Mouse (Mus musculus): ENCODE data around the gene Slc22a6. TPM values are rescaled to one million over a fixed set of nuclear protein-coding genes. Genes with fewer than 3 reads are reported as not detected.

Gene Slc22a6
- polyA plus RNA-seq, 1 experiment: not detected

DNA sequence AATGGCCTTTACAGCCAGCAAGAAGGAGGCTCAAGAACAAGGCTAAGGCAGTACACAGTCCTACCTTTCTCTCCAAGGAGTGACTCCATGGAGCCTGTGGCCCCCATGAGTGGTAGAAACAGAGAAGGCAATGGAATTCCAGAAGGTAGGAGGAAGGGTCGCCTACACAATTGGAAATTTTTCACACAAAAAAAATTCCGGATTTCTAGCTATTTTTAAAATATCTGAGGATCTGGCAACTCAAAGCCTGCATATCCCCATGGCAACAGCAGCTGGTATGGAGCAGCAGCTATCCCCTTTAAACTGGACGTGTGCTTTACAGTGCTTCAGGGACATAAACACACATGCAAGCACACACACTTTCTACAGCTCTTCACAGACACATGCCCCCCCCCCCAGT lies 31.5 kb upstream of the Slc22a6 start:
- Histone ChIP-seq H3K4me3 (replicated peaks; ENCODE audit: extremely low read depth, low read depth, low read length) (no peak overlapping the region), H3K4me1 (ENCODE audit: control insufficient read depth, insufficient read depth, low read length) (no peaks in the 10 kb centered on the region)
- no peak for TF ChIP-seq CTCF (IDR thresholded peaks at IDR 0.05; ENCODE audit: insufficient read depth, low read length)
- no peak for TF ChIP-seq POLR2A (IDR thresholded peaks at IDR 0.05; ENCODE audit: borderline replicate concordance, extremely low read depth, low read depth, low read length)
- DNase-seq: no peak
- 48% methylated on average over 3 of the region's 3 CpGs for WGBS

DNA sequence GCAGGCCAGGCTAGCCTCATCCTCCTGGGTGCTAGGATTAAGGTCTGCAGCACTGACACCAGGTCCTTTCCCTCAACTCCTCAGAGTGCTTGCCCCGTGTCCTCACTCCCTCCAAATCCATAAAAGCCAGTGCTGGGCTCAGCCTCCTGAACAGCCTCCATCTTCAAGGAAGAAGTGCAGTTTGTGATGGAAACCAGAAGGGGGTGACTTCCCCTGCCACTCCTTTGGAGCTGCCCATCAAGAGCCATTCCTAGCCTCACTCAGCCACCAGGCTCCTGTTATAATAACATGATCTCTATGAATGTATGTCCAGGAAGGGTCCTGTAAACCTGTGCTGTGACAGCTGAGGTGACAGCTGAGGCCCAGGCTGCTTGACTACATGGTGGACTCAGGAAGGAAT lies 30.5 kb upstream of the Slc22a6 start:
- Histone ChIP-seq H3K4me3 (replicated peaks; ENCODE audit: extremely low read depth, low read depth, low read length) (no peak overlapping the region), H3K4me1 (ENCODE audit: control insufficient read depth, insufficient read depth, low read length) (no peaks in the 10 kb centered on the region)
- no peak for DNase-seq
- 62% methylated on average over 1 of the region's 1 CpGs for WGBS
- TF ChIP-seq POLR2A (IDR thresholded peaks at IDR 0.05; ENCODE audit: borderline replicate concordance, extremely low read depth, low read depth, low read length) (no peak), CTCF (IDR thresholded peaks at IDR 0.05; ENCODE audit: insufficient read depth, low read length) (no peak)

DNA sequence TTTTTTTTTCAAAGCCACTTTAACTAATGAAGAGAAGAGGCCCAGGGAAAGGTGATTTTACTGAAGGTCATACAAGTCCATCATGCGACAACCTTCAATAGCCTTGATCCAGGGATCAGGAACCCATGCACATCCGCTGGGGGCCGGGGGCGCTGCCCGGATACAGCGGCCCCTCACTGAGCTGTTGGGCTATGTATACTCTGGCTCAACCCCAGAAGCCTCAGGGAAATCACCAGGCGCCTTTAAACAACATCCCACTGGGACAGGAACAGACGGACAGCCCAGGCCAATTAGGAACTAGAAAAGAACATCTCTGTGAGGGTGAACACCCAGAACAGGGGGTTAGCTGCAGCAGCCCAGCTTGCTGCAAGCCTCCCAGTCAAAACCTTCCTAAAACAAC lies 26.9 kb upstream of the Slc22a6 start, which contains the start of gene Slc22a8:
Gene Slc22a8 (plus strand): TSS at position 301 of the 400 bp plus-strand sequence.
- TF ChIP-seq POLR2A (IDR thresholded peaks at IDR 0.05; ENCODE audit: borderline replicate concordance, extremely low read depth, low read depth, low read length) (no peak), CTCF (IDR thresholded peaks at IDR 0.05; ENCODE audit: insufficient read depth, low read length) (no peak)
- Histone ChIP-seq H3K4me1 (ENCODE audit: control insufficient read depth, insufficient read depth, low read length) (no peaks in the 10 kb centered on the region), H3K4me3 (replicated peaks; ENCODE audit: extremely low read depth, low read depth, low read length) (no peak within 1 kb of the TSS)
- WGBS: 62% methylated on average over 8 of the region's 8 CpGs
- DNase-seq: no peak

DNA sequence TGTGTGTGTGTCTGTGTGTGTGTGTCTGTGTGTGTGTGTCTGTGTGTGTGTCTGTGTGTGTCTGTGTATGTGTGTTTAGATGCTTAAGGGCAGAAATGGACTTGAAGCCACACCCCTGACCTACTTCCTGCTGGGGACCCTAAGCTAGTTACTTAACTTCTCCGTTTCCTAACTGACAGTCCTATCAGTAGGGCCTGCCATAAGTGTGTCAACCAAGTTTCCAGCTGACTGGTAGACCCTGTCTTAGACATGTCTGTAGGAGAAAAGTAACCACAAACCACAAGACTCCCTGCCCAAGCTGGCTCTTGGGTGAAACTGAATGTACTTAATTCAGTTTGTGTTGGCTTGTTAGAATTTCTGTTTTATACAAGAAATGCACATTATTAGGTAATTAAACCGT lies 25.7 kb upstream of the Slc22a6 start:
- 53% methylated on average over 2 of the region's 2 CpGs for WGBS
- no peak for DNase-seq
- Histone ChIP-seq H3K4me3 (replicated peaks; ENCODE audit: extremely low read depth, low read depth, low read length) (no peak overlapping the region), H3K4me1 (ENCODE audit: control insufficient read depth, insufficient read depth, low read length) (no peaks in the 10 kb centered on the region)
- TF ChIP-seq POLR2A (IDR thresholded peaks at IDR 0.05; ENCODE audit: borderline replicate concordance, extremely low read depth, low read depth, low read length): no peak

DNA sequence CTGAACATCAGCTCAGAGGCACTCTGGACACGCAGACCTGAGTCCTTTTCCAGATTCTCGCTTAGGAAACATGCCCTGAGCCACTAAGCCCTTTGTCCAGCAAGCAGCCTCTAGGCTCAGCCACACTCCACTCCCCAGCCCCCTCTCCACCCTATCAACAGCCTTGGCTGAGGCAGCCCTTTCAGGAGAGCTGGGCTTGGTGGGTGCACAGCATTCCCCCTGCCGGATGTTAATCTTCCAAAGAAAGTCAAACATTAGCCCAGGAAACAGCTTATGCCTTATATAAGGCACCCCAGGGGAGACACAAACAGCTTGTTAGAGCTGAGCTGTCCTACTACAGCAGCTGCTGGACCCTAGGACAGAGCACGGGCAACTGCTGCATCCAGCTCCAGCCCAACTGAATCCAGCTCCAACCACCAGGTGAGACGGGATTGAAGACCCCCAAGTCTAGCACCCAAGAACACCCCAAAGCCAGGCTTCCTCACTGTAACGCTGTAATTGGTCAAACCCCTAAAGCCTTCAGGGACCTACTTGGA lies 24.9 kb upstream of the Slc22a6 start:
- H3K4me1 ChIP-seq (ENCODE audit: control insufficient read depth, insufficient read depth, low read length): no peaks in the 10 kb centered on the region
- no peak overlapping the region for H3K4me3 ChIP-seq (replicated peaks; ENCODE audit: extremely low read depth, low read depth, low read length)
- WGBS: 68% methylated on average over 6 of the region's 6 CpGs
- DNase-seq: no peak
- TF ChIP-seq POLR2A (IDR thresholded peaks at IDR 0.05; ENCODE audit: borderline replicate concordance, extremely low read depth, low read depth, low read length) (no peak), CTCF (IDR thresholded peaks at IDR 0.05; ENCODE audit: insufficient read depth, low read length) (no peak)

DNA sequence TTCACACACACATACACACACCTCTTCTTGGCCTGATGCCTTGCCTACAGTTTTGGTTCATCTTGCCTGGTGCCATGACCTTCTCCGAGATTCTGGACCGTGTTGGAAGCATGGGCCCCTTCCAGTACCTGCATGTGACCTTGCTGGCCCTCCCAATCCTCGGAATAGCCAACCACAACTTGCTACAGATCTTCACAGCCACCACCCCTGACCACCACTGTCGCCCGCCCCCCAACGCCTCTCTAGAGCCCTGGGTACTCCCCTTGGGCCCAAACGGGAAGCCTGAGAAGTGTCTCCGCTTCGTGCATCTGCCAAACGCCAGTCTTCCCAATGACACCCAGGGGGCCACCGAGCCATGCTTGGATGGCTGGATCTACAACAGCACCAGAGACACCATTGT lies 24.0 kb upstream of the Slc22a6 start:
- TF ChIP-seq CTCF (IDR thresholded peaks at IDR 0.05; ENCODE audit: insufficient read depth, low read length) (no peak), POLR2A (IDR thresholded peaks at IDR 0.05; ENCODE audit: borderline replicate concordance, extremely low read depth, low read depth, low read length) (no peak)
- Histone ChIP-seq H3K4me3 (replicated peaks; ENCODE audit: extremely low read depth, low read depth, low read length) (no peak overlapping the region), H3K4me1 (ENCODE audit: control insufficient read depth, insufficient read depth, low read length) (no peaks in the 10 kb centered on the region)
- WGBS: 83% methylated on average over 11 of the region's 11 CpGs
- no peak for DNase-seq

DNA sequence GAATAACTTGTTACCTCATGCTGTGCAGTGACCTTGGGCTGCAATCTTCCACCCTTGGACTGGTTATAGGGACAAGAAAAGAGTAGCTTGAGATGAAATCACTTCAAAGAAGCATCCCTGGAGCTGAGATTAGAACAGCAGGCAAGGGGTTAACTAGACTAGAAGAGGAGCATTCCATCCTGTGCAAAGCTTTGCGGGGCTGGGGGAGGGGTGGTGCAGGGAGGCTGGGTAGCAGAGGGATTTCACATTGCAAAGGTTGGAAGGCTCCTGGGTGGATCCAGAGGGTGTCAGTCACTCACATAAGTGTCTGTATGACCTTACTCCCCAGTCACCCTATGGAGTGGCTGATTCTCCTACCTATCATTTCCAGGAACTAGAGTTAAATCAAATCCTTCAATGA lies 23.3 kb upstream of the Slc22a6 start:
- 4% methylated on average over 1 of the region's 1 CpGs for WGBS
- no peak overlapping the region for H3K4me3 ChIP-seq (replicated peaks; ENCODE audit: extremely low read depth, low read depth, low read length)
- no peaks in the 10 kb centered on the region for H3K4me1 ChIP-seq (ENCODE audit: control insufficient read depth, insufficient read depth, low read length)
- TF ChIP-seq CTCF (IDR thresholded peaks at IDR 0.05; ENCODE audit: insufficient read depth, low read length) (no peak), POLR2A (IDR thresholded peaks at IDR 0.05; ENCODE audit: borderline replicate concordance, extremely low read depth, low read depth, low read length) (no peak)
- no peak for DNase-seq

DNA sequence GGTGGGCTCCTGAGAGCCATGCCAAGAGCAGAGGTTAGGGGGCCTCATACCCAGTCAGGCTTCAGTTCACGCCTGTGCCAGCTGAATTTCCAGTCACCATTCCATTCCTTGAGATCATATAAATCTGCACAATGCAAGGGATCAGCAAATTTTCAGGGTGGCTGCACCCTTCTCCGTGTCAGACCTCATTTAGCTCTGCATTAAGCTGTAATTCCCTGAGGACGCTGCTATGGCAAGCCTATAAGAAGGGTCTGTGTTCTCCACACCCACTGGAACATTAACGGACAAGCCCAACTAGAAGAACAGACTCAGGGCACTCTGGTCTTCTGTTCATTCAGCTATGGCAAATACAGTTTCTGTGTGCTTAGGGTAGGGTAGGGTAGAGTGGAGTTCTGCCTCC lies 20.6 kb upstream of the Slc22a6 start:
- TF ChIP-seq CTCF (IDR thresholded peaks at IDR 0.05; ENCODE audit: insufficient read depth, low read length): no peak
- TF ChIP-seq POLR2A (IDR thresholded peaks at IDR 0.05; ENCODE audit: borderline replicate concordance, extremely low read depth, low read depth, low read length): no peak
- H3K4me1 ChIP-seq (ENCODE audit: control insufficient read depth, insufficient read depth, low read length): no peaks in the 10 kb centered on the region
- no peak for DNase-seq
- H3K4me3 ChIP-seq (replicated peaks; ENCODE audit: extremely low read depth, low read depth, low read length): no peak overlapping the region
- 69% methylated on average over 4 of the region's 4 CpGs for WGBS

DNA sequence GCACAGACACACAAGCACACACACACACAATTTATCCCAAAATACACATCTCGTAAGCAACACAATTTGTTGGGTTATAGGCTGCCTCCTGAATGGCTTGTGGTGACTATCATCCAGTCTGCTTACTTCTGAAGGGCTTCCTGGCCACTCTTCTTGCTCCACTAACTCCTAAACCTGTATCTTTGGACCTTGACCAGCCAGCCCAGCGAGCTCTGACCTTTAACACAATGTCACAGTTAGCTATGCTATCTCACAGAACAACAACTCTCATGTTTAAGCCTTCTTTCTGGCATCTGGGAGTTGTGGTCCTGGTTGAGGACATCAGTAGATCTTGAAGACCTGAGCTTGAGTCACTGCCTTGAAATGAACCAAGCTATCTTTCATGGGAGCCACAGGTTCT lies 18.6 kb upstream of the Slc22a6 start:
- WGBS: 73% methylated on average over 2 of the region's 2 CpGs
- no peak for TF ChIP-seq CTCF (IDR thresholded peaks at IDR 0.05; ENCODE audit: insufficient read depth, low read length)
- TF ChIP-seq POLR2A (IDR thresholded peaks at IDR 0.05; ENCODE audit: borderline replicate concordance, extremely low read depth, low read depth, low read length): no peak
- no peak for DNase-seq
- Histone ChIP-seq H3K4me3 (replicated peaks; ENCODE audit: extremely low read depth, low read depth, low read length) (no peak overlapping the region), H3K4me1 (ENCODE audit: control insufficient read depth, insufficient read depth, low read length) (no peaks in the 10 kb centered on the region)

DNA sequence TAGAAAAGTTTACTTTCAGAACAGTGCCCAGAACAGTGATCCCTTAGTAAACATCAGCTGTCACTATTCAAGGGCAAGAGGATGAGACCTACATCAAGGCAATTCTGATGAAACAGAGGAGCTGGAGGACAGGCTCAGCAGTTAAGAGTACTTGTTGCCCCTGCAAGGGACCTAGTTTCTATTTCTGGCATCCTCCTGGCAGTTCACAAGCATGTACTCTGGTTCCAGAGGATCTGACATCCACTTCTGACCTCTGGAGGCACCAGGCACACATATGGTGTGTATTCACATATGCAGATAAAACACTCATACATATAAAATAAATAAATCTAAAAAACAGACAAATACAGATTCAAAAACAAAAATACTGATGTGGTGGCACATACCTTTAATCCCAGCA lies 15.9 kb upstream of the Slc22a6 start:
- no peak for DNase-seq
- TF ChIP-seq CTCF (IDR thresholded peaks at IDR 0.05; ENCODE audit: insufficient read depth, low read length) (no peak), POLR2A (IDR thresholded peaks at IDR 0.05; ENCODE audit: borderline replicate concordance, extremely low read depth, low read depth, low read length) (no peak)

More for the DNA sequence above, 15.9 kb upstream of the Slc22a6 start:
- Histone ChIP-seq H3K4me3 (replicated peaks; ENCODE audit: extremely low read depth, low read depth, low read length) (no peak overlapping the region), H3K4me1 (ENCODE audit: control insufficient read depth, insufficient read depth, low read length) (no peaks in the 10 kb centered on the region)
